28 mouse cellular contexts compared by ENCODE assay signal in genomic region chr9:60782057-60782789, GRCm38 (mm10). TPM values are rescaled to one million over a fixed set of nuclear protein-coding genes. Genes with fewer than 3 reads are reported as not detected.
DNase-seq lines count a peak whose midpoint lies in the region; ATAC-seq and TF ChIP-seq lines count a peak whose summit lies in the region.
"Had no signal": no experiment of that assay in that cellular context is flagged by ENCODE, and none has a peak within 500 bp of the region (broad histone marks: within the 10 kb centered on the region; RNA-seq: fewer than 3 reads in every experiment).

No protein-coding gene starts in this region.

- no peak for ATAC-seq in forebrain, embryonic 13.5 days
- no peak for ATAC-seq in forebrain, embryonic 11.5 days (replicated peaks; ENCODE audit: low FRiP score)
- ATAC-seq in midbrain, embryonic 12.5 days (ENCODE audit: low FRiP score, low read depth) = peak; percentile 58; the same call in 1 of the 2 replicates
- no peak for ATAC-seq in midbrain, postnatal 0 days (ENCODE audit: low FRiP score)
- no peak for ATAC-seq in midbrain, embryonic 14.5 days (ENCODE audit: low FRiP score, low TSS enrichment)
- ATAC-seq: CD4-positive, CD25-positive, alpha-beta regulatory T cell, adult 4 months; inflammation-experienced regulatory T-cells, adult 6 months; liver, embryonic 12.5 days; liver, postnatal 0 days; lung, postnatal 0 days had no signal

- no peaks in the 10 kb centered on the region for H3K36me3 ChIP-seq in forebrain, embryonic 13.5 days (ENCODE audit: poor library complexity, severe bottlenecking)
- H3K36me3 ChIP-seq in forebrain, embryonic 11.5 days (ENCODE audit: control insufficient read depth, insufficient read depth, low read length) = no peaks in the 10 kb centered on the region
- no peaks in the 10 kb centered on the region for H3K36me3 ChIP-seq in midbrain, embryonic 12.5 days
- H3K36me3 ChIP-seq in midbrain, postnatal 0 days (ENCODE audit: insufficient read depth, low read length) = no peaks in the 10 kb centered on the region
- H3K36me3 ChIP-seq in midbrain, embryonic 14.5 days (ENCODE audit: control insufficient read depth, insufficient read depth, low read length) = no peaks in the 10 kb centered on the region
- H3K36me3 ChIP-seq: heart, embryonic 12.5 days; liver, embryonic 12.5 days; neural tube, embryonic 12.5 days had no signal

- no peak for TF ChIP-seq POLR2A in lung, adult 2 months (IDR thresholded peaks at IDR 0.05; ENCODE audit: borderline replicate concordance, extremely low read depth, low read depth, low read length)

- TF ChIP-seq CTCF in midbrain, postnatal 0 days (IDR thresholded peaks at IDR 0.05) = no peak
- TF ChIP-seq CTCF in lung, adult 2 months (IDR thresholded peaks at IDR 0.05; ENCODE audit: insufficient read depth, low read length) = no peak

- no peak overlapping the region for H3K4me3 ChIP-seq in forebrain, embryonic 13.5 days
- no peak overlapping the region for H3K4me3 ChIP-seq in forebrain, embryonic 11.5 days (ENCODE audit: low read depth, low read length)
- no peak overlapping the region for H3K4me3 ChIP-seq in midbrain, embryonic 12.5 days
- H3K4me3 ChIP-seq in midbrain, postnatal 0 days (ENCODE audit: low read depth, low read length) = no peak overlapping the region
- no peak overlapping the region for H3K4me3 ChIP-seq in midbrain, embryonic 14.5 days (replicated peaks; ENCODE audit: low read depth, low read length)
- no peak overlapping the region for H3K4me3 ChIP-seq in lung, adult 2 months (replicated peaks; ENCODE audit: extremely low read depth, low read depth, low read length)
- H3K4me3 ChIP-seq: heart, adult 2 months; heart, embryonic 12.5 days; left cerebral cortex, adult 2 months; liver, embryonic 12.5 days; megakaryocyte, embryonic 14.5 days; neural tube, embryonic 12.5 days had no signal

- no peak for DNase-seq in forebrain, embryonic 11.5 days (ENCODE audit: low spot score)
- DNase-seq in midbrain, postnatal 0 days (ENCODE audit: low spot score) = no peak
- peak; percentile 58 for DNase-seq in midbrain, embryonic 14.5 days
- DNase-seq in lung, adult 2 months = no peak
- DNase-seq in layer of hippocampus, postnatal 25 days (ENCODE audit: extremely low spot score in 1 of 2, low spot score in 1 of 2) = no peak
- DNase-seq: adrenal gland, postnatal 36 days; cerebellum, adult 2 months; cerebellum, postnatal 36 days; heart, adult 2 months; heart, postnatal 4 days; kidney, adult 11 months; kidney, postnatal 14 days; liver, postnatal 0 days; lung, postnatal 4 days; right cerebral cortex, adult 18-20 months; right cerebral cortex, postnatal 4 days; thymus, postnatal 4 days had no signal

- peak overlapping the region; percentile 38 for H3K27ac ChIP-seq in forebrain, embryonic 13.5 days
- no peak overlapping the region for H3K27ac ChIP-seq in forebrain, embryonic 11.5 days (ENCODE audit: low read depth, low read length)
- peak overlapping the region; percentile 40 for H3K27ac ChIP-seq in midbrain, embryonic 12.5 days (replicated peaks)
- no peak overlapping the region for H3K27ac ChIP-seq in midbrain, postnatal 0 days (ENCODE audit: low read depth, low read length)
- H3K27ac ChIP-seq in midbrain, embryonic 14.5 days (replicated peaks; ENCODE audit: low read depth, low read length) = no peak overlapping the region
- H3K27ac ChIP-seq: heart, adult 2 months; hindbrain, embryonic 14.5 days; left cerebral cortex, adult 2 months; liver, embryonic 12.5 days; neural tube, embryonic 12.5 days had no signal

- H3K9ac ChIP-seq in forebrain, embryonic 13.5 days = no peak overlapping the region
- H3K9ac ChIP-seq in forebrain, embryonic 11.5 days (ENCODE audit: low read length) = no peak overlapping the region
- no peak overlapping the region for H3K9ac ChIP-seq in midbrain, embryonic 12.5 days (replicated peaks)
- no peak overlapping the region for H3K9ac ChIP-seq in midbrain, postnatal 0 days (replicated peaks; ENCODE audit: low read length, poor library complexity, severe bottlenecking)
- no peak overlapping the region for H3K9ac ChIP-seq in midbrain, embryonic 14.5 days (replicated peaks; ENCODE audit: low read length)
- H3K9ac ChIP-seq: heart, embryonic 12.5 days; hindbrain, embryonic 14.5 days; liver, embryonic 12.5 days; liver, postnatal 0 days; neural tube, embryonic 12.5 days had no signal

- H3K4me2 ChIP-seq in forebrain, embryonic 13.5 days = no peak overlapping the region
- H3K4me2 ChIP-seq in forebrain, embryonic 11.5 days (ENCODE audit: low read depth, low read length, severe bottlenecking) = no peak overlapping the region
- H3K4me2 ChIP-seq in midbrain, embryonic 12.5 days (replicated peaks) = no peak overlapping the region
- no peak overlapping the region for H3K4me2 ChIP-seq in midbrain, postnatal 0 days (ENCODE audit: low read depth, low read length, poor library complexity, severe bottlenecking)
- H3K4me2 ChIP-seq in midbrain, embryonic 14.5 days (ENCODE audit: low read length) = no peak overlapping the region
- H3K4me2 ChIP-seq: heart, embryonic 12.5 days; hindbrain, embryonic 14.5 days; liver, embryonic 12.5 days; neural tube, embryonic 12.5 days had no signal

- H3K4me1 ChIP-seq in forebrain, embryonic 13.5 days = peaks cover 13% of the 10 kb centered on the region; the same call in 1 of the 2 replicates
- no peaks in the 10 kb centered on the region for H3K4me1 ChIP-seq in forebrain, embryonic 11.5 days (replicated peaks; ENCODE audit: control insufficient read depth, insufficient read depth, low read length)
- H3K4me1 ChIP-seq in midbrain, embryonic 12.5 days = peaks cover 7% of the 10 kb centered on the region
- no peaks in the 10 kb centered on the region for H3K4me1 ChIP-seq in midbrain, postnatal 0 days (ENCODE audit: insufficient read depth, low read length)
- H3K4me1 ChIP-seq in midbrain, embryonic 14.5 days (ENCODE audit: control insufficient read depth, insufficient read depth, low read length) = peaks cover 4% of the 10 kb centered on the region
- no peaks in the 10 kb centered on the region for H3K4me1 ChIP-seq in lung, adult 2 months (ENCODE audit: control insufficient read depth, insufficient read depth, low read length)
- H3K4me1 ChIP-seq: heart, embryonic 12.5 days; liver, embryonic 12.5 days; megakaryocyte, embryonic 14.5 days; neural tube, embryonic 12.5 days had no signal

- H3K27me3 ChIP-seq in forebrain, embryonic 13.5 days = no peaks in the 10 kb centered on the region
- H3K27me3 ChIP-seq in forebrain, embryonic 11.5 days (ENCODE audit: control insufficient read depth, insufficient read depth, low read length) = no peaks in the 10 kb centered on the region
- peaks cover 8% of the 10 kb centered on the region; the same call in 1 of the 2 replicates for H3K27me3 ChIP-seq in midbrain, embryonic 12.5 days
- no peaks in the 10 kb centered on the region for H3K27me3 ChIP-seq in midbrain, postnatal 0 days (ENCODE audit: insufficient read depth, low read length)
- H3K27me3 ChIP-seq in midbrain, embryonic 14.5 days (ENCODE audit: control insufficient read depth, insufficient read depth, low read length) = no peaks in the 10 kb centered on the region
- H3K27me3 ChIP-seq: heart, embryonic 12.5 days; liver, embryonic 12.5 days; neural tube, embryonic 12.5 days had no signal

- H3K9me3 ChIP-seq in forebrain, embryonic 13.5 days (replicated peaks) = no peaks in the 10 kb centered on the region
- no peaks in the 10 kb centered on the region for H3K9me3 ChIP-seq in forebrain, embryonic 11.5 days (ENCODE audit: control insufficient read depth, low read length)
- no peaks in the 10 kb centered on the region for H3K9me3 ChIP-seq in midbrain, embryonic 12.5 days
- no peaks in the 10 kb centered on the region for H3K9me3 ChIP-seq in midbrain, postnatal 0 days (ENCODE audit: low read length)
- no peaks in the 10 kb centered on the region for H3K9me3 ChIP-seq in midbrain, embryonic 14.5 days (ENCODE audit: control insufficient read depth, low read length)
- H3K9me3 ChIP-seq: heart, embryonic 12.5 days; liver, embryonic 12.5 days; megakaryocyte, embryonic 14.5 days; neural tube, embryonic 12.5 days had no signal

- WGBS in forebrain, embryonic 13.5 days = 54% methylated on average over 9 of the region's 9 CpGs
- WGBS in forebrain, embryonic 11.5 days = 69% methylated on average over 9 of the region's 9 CpGs
- WGBS in midbrain, embryonic 12.5 days = 75% methylated on average over 9 of the region's 9 CpGs
- WGBS in midbrain, postnatal 0 days = 55% methylated on average over 9 of the region's 9 CpGs
- 53% methylated on average over 9 of the region's 9 CpGs for WGBS in midbrain, embryonic 14.5 days
- 79% methylated on average over 9 of the region's 9 CpGs for WGBS in lung, adult 2 months

RNA-seq across cellular contexts. Expression of gene Uaca, which starts 12.1 kb away (rescaled TPM):
- polyA plus RNA-seq in forebrain, embryonic 13.5 days (2015; fragmentation: Nextera tagmentation; extraction: Ambion mirVana) = 17.6 and 21.0 TPM in 2 replicates
- polyA plus RNA-seq in forebrain, embryonic 11.5 days (2014; fragmentation: Nextera tagmentation; extraction: Ambion mirVana) = 25.2 and 25.6 TPM in 2 replicates
- polyA plus RNA-seq in midbrain, embryonic 12.5 days (2016; fragmentation: Nextera tagmentation; extraction: Ambion mirVana) = 35.7 and 42.1 TPM in 2 replicates
- total RNA-seq in midbrain, postnatal 0 days (2014; rRNA removed) = 6.1 and 8.9 TPM in 2 replicates
- polyA plus RNA-seq in midbrain, postnatal 0 days (2015; fragmentation: Nextera tagmentation; extraction: Ambion mirVana) = 10.8 and 11.5 TPM in 2 replicates
- polyA plus RNA-seq in midbrain, embryonic 14.5 days (2014; fragmentation: Nextera tagmentation; extraction: Ambion mirVana) = 5.3 and 13.8 TPM in 2 replicates
- polyA plus RNA-seq in lung, adult 2 months (2012; rRNA removed) = 7.0 and 13.8 TPM in 2 replicates
- 1 to 10 TPM; 6.6 to 8.6 TPM for total RNA-seq in layer of hippocampus, postnatal 25 days (2021)
- polyA plus RNA-seq: CD4-positive, CD25-positive, alpha-beta regulatory T cell, adult 4 months had no signal

Comparison
In these comparisons a context has a peak if more than half of its experiments do, and no peak if none do; other contexts are left out.
1. H3K27ac ChIP-seq: peak in forebrain, embryonic 13.5 days (single experiment) and midbrain, embryonic 12.5 days (single experiment); none in forebrain, embryonic 11.5 days (single experiment), midbrain, postnatal 0 days (single experiment) and midbrain, embryonic 14.5 days (single experiment).